Mouse (Mus musculus): ENCODE data around the gene Edf1.

Gene Edf1

DNA sequence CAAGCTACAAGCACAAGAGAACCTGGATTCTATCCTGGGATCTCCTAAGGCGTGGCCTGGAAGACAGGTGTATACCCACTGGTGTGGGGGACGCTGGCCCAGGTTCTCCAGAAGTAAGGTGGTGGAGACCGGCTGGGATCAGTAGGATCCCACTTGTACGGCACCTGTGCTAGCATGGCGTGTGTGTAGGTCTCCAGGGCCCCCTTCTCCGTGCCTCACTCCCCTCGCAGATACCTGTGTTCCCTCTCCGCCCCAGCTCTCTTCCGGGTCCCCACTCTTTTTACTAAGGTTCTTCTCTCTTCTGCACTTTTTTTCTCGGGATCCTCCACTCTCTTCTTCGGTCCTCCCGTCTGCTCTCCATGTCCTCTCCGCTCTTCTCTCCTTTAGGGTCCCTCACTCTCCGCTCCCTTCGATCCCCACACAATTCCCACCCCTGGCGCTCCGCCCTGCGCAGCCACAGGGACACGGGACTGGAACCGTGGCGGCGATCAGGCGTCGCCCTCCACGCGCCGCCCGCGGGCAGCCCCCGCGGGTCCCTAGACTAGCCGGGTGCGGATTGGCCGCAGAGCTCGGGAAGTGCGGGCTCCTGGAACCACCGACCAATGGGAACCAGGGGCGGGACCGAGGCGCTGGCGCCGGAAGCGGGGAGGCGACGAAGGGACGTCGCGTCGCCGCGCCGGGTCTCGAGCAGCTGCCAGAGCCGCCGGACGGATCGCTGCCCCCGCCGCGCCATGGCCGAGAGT, at the start of gene Edf1:
TSS of gene Edf1 (plus strand) at position 627 of the 743 bp plus-strand sequence.
- in situ Hi-C loops (cut with MboI, MseI), result loop anchor here (10.0 kb wide), 1 partner anchor 947 kb away; no protein-coding TSS in a partner anchor

GRCm38 (mm10) chr2:25509912-25510311, 47.7 kb upstream of the Edf1 start:
- in situ Hi-C loops (cut with MboI, MseI), result no loop called here

DNA sequence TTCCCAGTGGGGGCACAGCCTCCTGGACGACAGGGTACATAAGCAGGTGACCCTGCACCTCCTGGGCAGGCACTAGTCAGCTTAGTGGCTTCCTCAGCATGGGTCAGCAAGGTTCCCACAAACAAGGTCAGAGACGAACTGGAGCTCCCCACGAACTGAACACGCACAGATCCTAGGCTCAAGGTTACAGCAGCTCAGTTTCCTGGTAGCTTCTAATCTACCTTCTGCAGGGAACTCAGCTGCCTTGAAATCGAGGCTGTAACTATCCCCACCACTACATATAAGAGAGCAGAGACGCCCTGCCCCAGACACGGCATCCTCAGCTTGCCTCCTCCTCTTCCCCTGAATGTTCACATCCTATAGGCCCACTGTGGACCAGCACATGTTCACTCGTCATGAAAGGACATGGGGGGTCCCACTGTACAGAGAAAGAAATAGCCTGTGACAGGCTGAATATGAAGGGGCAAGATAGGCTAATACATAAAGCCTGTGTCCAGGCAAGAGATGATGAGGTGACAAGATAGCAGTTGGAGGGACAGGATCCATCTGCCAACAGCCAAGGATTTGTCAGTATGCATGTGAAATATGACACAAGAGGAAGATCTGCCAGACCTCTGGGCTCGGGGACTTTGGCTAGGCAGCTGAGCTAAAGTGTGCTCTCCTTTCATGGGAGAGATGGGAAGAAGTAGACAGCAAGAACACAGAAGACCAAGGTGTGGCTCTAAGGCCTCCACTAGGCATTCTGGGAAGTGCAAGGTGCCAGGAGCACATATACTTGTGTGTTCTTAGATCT, 30.9 kb upstream of the Edf1 start:
- in situ Hi-C loops (cut with MboI, MseI), result no loop called here

GRCm38 (mm10) chr2:25533707-25534106, 23.9 kb upstream of the Edf1 start:
- in situ Hi-C loops (cut with MboI, MseI), result no loop called here

GRCm38 (mm10) chr2:25534178-25534865, 23.3 kb upstream of the Edf1 start:
- in situ Hi-C loops (cut with MboI, MseI), result no loop called here

DNA sequence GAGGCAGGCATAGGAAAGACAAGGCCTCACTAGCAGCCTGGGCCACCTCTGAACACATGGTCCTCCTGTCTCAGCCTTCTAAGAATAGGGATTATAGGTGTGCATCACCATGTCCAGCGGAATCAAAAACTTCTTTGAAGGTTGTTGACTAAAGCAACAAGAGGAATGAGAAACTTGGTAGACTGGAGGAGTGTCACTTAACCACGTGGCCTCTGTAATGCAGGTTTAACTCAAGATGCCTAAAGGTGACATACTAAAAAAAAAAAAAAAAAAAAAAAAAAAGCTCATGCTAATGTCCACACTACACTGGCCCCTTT, 22.8 kb upstream of the Edf1 start:
- in situ Hi-C loops (cut with MboI, MseI), result no loop called here

DNA sequence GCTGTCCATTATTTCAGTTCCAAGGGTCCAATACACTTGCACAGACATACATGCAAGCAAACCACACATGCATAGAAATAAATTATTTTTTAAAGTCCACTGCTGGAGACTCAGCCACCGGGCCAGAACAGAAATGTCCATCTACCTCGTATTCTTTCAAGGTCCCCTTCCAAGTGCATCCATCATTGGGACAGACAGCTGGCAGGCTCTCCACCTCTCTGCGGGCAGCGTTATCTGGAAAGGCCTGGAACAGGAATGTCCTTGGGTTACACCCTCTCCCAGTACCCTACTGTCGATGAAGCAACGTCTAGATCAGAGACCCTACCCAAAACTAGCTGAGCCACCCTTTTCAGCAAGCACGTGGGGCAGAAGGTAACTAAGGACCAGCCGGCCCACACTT, 21.1 kb upstream of the Edf1 start:
- in situ Hi-C loops (cut with MboI, MseI), result no loop called here

DNA sequence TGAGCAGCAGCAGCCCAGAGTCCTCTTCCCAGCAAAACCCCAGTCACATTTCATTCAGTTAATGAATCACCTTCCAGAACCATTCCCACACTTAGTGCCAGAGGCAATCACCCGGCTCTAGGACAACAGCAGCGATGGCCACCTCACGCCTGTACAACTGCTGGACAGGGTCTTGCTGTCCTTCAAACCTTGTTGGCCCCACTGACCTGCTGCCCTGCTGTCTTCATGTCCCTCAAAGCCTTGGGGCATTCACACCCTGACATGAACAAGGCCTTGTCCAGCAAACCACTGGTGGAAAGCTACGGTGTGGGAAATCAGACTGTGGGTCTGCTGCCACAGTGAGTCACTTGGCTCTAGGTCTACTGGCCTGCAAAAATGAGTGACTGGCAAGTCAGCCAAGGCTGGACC, 17.1 kb upstream of the Edf1 start:
- in situ Hi-C loops (cut with MboI, MseI), result no loop called here

- in situ Hi-C loops (cut with MboI, MseI), result no loop called here
Measured at GRCm38 (mm10) chr2:25541644-25542367, 15.8 kb upstream of the Edf1 start.

DNA sequence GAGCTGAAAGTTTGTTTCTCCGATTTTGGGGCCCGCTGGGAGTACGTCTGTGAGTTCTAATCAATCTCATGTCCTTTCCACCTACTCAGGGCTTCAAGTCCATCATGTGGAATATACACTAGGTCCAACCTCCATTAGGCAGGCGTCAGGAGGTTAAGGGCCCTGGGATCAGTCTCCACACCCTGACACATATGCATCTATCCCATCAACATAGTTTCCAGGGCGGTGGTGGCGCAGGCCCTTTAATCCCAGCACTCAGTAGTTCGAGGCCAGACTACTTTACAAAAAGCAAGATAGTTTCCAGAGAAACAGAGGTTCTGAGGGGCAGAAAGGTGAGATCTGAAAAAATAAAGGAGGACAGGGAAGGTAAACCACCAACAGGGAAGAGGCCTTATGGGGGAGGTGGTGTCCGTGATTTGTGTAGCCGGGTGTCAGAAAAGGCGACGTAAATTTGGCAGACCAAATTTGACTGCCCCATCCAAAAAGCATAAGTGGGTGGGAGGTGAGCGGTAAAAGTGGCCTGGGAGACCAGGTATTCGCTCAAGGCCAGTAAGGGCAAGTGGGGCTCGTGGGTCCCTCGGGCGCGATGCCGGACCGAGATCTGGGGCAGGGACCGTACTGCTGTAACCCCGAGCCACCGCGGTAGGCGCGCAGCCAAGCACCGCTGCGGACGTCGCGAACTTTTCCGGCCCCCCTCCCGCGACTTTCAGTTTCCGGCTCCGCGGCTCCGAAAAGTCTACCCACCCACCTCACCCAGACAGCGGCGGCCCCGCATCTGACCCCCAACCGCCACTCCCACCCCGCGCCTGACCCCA, 11.4 kb upstream of the Edf1 start:
- in situ Hi-C loops (cut with MboI, MseI), result no loop called here

DNA sequence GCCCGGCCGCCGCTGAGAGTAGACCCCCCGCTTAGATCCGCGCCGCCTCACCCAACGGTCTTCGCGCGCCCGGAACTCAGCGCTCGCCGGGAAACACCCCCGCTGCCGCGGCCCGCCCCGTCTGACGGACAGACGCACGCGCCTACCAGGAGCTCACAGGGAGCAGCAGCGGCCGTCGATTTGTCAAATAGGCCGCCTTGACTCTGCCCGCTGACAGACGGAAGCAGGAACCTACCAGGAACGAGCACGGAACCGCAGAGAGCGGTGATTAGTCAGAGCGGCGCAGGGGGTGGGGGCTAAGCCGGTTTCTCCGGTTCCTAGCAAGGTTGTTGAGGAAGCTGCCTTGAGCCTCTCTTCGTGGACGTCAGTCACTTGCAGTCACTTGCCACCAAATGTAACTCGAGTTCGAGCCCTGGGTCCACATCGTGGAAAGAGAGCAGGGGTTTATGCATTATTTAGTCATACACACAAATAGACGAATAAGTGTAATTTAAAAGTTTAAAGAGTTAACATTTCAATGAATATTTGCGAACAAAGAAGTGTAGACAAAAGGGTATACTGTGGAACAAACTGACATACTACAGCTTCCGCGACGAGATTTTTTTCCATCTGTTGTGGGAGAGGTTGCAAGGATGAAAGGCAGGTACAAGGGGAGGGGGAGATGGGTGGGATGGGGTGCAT, 10.7 kb upstream of the Edf1 start, which contains the start of gene Traf2:
TSS of gene Traf2 (minus strand) at position 130 of the 681 bp plus-strand sequence.
- in situ Hi-C loops (cut with MboI, MseI), result no loop called here

GRCm38 (mm10) chr2:25549021-25549991, 8.3 kb upstream of the Edf1 start:
- in situ Hi-C loops (cut with MboI, MseI), result no loop called here

- in situ Hi-C loops (cut with MboI, MseI), result loop anchor here (10.0 kb wide), 1 partner anchor 954 kb away; no protein-coding TSS in a partner anchor
Measured at GRCm38 (mm10) chr2:25551186-25551585, 6.5 kb upstream of the Edf1 start.

DNA sequence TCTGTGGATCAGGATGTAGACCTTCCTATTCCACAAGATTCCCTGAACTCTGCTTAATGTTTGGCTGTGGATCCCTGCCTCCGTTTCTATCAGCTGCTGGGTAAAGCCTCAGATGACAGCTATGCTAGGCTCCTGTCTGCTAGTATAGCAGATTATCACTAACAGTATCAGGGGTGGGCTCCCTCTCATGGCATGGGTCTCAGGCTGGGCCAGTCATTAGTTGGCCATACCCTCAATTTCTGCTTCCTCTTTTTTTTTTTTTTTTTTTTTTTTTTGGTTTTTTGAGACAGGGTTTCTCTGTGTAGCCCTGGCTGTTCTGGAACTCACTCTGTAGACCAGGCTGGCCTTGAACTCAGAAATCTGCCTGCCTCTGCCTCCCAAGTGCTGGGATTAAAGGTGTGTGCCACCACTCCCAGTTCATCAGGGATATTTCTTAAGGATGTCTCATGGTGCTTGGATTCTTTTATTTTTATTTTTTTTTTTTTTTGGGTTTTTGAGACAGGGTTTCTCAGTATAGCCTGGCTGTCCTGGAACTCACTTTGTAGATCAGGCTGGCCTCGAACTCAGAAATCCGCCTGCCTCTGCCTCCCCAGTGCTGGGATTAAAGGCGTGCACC, 4.4 kb upstream of the Edf1 start:
- in situ Hi-C loops (cut with MboI, MseI), result loop anchor here (10.0 kb wide), 1 partner anchor 952 kb away; no protein-coding TSS in a partner anchor

DNA sequence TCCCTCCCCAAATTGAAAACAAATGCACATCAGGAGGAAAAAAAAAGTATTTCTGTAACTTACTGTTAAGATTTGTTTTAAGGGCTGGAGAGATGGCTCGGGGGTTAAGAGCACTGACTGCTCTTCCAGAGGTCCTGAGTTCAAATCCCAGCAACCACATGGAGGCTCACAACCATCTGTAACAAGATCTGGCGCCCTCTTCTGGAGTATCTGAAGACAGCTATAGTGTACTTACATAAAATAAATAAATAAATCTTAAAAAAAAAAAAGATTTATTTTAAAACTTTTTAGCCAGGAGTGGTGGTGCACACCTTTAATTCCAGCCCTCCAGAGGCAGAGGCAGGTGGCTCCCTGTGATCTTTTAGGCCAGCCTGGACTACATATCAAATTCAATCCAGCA, 2.2 kb upstream of the Edf1 start:
- in situ Hi-C loops (cut with MboI, MseI), result loop anchor here (10.0 kb wide), 1 partner anchor 949 kb away; no protein-coding TSS in a partner anchor

DNA sequence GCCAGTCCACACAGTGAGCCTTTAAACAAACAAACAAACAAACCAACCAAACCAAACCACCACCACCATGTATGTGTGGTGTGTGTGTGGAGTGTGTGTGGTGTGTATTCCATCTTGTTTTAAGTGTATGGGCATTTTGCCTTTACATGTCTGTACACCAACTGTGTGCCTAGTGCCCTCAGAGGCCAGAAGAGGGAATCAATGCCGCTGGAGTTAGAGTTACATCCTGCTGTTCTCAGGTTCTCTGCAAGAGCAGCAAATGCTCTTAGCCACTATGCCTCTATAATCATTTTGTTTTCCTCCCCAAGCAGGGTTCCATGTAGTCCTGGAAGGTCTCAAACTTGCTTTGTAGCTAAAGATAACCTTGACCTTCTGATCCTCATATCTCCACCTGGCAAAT, 1.4 kb upstream of the Edf1 start:
- in situ Hi-C loops (cut with MboI, MseI), result loop anchor here (10.0 kb wide), 1 partner anchor 949 kb away; no protein-coding TSS in a partner anchor

- in situ Hi-C loops (cut with MboI, MseI), result loop anchor here (10.0 kb wide), 1 partner anchor 947 kb away; no protein-coding TSS in a partner anchor
Measured at GRCm38 (mm10) chr2:25557964-25558360, 315 bp downstream of the Edf1 start.

GRCm38 (mm10) chr2:25558774-25559173, 1.1 kb downstream of the Edf1 start:
- in situ Hi-C loops (cut with MboI, MseI), result loop anchor here (10.0 kb wide), 1 partner anchor 946 kb away; no protein-coding TSS in a partner anchor
